Mouse (Mus musculus) CD4-positive helper T cell, adult 2 months (primary cell): ENCODE data around the gene Selplg.
"Not testable (repeated sequence)": the region's sequence is repeated elsewhere in the genome, so short reads cannot be mapped to it uniquely, and the experiment has no call there.

Experiments
- DNase-seq: peaks from one replicate; pipeline ENCODE4 v3.0.0-alpha.2; 2012; ENCODE audit warnings: low read depth, missing footprints, low spot score

The Selplg gene

GRCm38 (mm10) chr5:113791197-113792095 lies 41.0 kb downstream of the Selplg start:
- DNase-seq: no peak

GRCm38 (mm10) chr5:113790453-113791196 lies 41.8 kb downstream of the Selplg start:
- no peak for DNase-seq

- no peak for DNase-seq
Observed at GRCm38 (mm10) chr5:113789075-113789788, 43.2 kb downstream of the Selplg start.

GRCm38 (mm10) chr5:113788645-113789044 lies 43.8 kb downstream of the Selplg start:
- no peak for DNase-seq

GRCm38 (mm10) chr5:113786985-113787384 lies 45.5 kb downstream of the Selplg start:
- peak; percentile 34 for DNase-seq

DNA sequence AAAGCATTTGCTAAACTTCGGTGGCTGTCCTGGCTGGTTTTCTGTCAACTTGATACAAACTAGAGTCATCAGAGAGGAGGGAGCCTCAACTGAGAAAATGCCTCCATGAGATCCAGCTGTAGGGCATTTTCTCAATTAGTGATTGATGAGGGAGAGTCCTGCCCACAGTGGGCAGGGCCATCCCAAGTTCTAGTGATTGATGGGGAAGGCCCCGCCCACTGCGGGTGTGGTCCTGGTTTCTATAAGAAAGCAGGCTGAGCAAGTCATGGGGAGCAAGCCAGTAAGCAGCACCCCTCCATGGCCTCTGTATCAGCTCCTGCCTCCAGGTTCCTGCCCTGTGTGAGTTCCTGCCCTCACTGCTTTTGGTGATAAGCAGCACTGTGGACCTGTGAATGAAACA lies 48.3 kb downstream of the Selplg start:
- not testable (repeated sequence) for DNase-seq

GRCm38 (mm10) chr5:113783581-113784001 lies 48.9 kb downstream of the Selplg start:
- DNase-seq: no peak

DNA sequence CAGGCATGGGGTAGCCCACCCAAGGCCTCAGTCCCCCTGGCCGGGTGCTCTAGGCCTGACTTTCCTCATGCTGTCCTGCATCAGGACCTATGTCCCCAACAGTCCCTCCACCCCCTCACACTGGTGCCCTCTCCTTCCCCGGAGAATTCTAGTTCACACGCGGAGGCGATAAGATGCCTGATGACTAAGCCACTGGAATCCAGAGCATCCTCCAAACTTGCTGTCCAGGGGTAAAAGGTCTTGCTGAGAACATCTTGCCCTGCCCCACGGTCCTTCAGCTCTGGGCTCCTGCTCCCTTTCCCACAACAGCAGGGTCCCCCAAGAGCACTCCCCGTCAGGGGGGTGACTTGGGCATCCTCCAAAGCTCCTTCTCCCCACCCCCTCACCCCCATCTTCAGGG lies 49.8 kb downstream of the Selplg start:
- no peak for DNase-seq

GRCm38 (mm10) chr5:113781875-113782274 lies 50.6 kb downstream of the Selplg start:
- DNase-seq: no peak

DNA sequence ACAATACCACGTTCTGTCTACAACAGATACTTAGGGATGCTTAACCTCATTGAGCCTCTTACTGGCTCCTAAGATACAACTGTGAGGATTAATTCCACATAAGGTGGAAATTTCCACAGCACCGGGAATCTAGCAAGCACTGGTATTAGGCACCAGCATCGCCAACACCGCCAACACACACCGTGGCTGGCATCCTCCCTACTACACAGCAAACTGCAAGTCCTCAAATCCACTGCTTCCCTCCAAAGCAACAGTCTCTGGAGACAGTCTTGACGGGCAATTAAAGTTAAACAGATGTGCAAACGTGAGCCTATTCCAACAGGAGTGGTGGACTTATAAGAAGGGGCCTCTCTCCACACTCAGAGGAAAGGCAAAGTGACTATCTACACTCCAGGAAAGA lies 51.2 kb downstream of the Selplg start:
- no peak for DNase-seq

- no peak for DNase-seq
Observed at GRCm38 (mm10) chr5:113780763-113781162, 51.7 kb downstream of the Selplg start.

- no peak for DNase-seq
Observed at GRCm38 (mm10) chr5:113780082-113780752, 52.2 kb downstream of the Selplg start.

GRCm38 (mm10) chr5:113779569-113779968 lies 52.9 kb downstream of the Selplg start:
- DNase-seq: no peak

DNA sequence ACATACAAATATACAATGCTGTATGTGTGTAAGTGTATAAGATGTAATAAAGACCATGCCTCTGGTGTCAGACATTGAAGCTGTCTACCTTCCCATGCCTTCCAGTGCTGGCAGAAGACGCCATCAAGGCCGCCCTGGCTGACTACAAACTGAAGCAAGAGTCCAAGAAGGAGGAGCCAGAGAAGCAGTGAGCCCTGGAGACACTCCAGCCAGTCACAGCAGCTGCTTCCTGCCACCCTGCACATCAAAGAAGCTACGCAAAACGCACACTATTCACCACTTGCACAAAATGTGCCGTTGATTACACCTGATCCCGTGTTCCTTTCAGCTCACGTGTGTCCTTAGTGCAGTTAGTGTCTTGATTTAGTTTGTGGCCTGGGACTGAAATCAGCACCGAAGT lies 54.7 kb downstream of the Selplg start:
- DNase-seq: not testable (repeated sequence)

DNA sequence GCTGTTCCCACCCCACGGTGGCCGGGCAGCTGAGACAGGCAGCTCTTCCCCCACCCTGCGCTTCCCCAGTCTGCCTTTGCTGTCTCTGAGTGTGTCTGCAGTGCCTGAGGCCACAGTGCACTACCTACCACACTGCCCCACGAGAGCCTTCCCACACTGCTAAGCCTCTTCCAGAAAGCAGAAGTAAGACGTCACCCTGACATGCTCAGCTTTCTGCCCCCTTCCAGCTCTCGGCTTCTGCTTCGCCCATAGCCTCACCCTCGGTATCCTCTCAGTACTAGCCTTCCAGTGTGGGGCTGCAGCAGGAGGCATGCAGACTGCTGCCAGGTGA lies 55.6 kb downstream of the Selplg start:
- DNase-seq: no peak

DNA sequence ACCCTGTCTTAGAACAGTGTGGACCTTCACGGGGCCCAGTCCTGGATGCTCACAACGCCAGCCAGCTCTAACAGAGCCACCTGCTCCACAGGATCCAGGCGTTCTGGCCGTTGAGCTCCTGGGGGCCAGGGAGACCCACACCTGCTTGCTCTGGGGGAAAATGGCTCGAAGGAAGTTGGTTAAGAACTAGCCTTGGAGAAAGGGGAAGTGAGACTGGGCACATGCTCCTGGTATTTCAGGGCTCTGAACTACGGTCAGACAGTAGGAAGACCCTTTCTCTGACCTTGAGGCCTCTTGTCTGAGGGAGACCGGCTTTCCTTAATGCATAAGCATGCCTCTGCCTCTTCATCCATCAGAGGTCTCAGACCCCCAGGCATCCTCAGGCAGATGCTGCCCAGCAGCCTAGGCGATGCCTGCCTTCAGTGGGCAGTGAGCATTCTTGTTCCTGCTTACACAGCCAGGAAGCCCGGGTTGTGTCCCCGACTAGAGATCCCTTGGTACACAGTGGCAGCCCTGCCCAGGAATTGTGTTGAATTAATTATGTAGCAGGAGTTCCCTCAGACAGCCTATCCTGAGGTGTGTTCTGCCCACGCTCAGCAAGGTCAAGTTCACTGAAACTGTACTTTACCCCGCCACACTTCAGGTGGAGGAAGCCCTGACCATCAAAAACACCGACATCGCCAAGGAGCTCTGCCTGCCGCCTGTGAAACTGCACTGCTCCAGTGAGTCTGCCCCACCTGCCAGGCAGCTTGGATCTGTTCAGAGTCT lies 56.1 kb downstream of the Selplg start:
- no peak for DNase-seq

GRCm38 (mm10) chr5:113775585-113775984 lies 56.9 kb downstream of the Selplg start:
- no peak for DNase-seq

DNA sequence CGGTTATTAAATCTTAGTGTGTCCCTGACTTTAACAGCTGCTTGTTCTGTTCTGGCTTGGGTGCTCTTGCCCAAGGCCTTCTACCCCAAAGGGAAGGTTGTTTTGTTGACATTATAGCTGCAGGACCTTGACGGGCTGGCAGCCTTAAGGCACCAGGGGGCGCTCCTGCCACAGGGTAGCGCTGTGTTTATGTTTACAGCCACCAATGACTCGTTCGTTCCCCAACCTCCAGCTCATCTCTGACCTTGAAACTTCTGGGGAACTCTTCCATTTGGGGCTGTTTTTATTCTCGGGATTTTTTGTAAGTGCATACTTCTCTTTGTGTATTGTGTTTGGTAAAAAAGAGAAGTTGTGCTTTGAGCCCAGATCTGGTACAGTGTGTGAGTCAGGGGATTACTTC lies 58.8 kb downstream of the Selplg start:
- peak; percentile 88 for DNase-seq

DNA sequence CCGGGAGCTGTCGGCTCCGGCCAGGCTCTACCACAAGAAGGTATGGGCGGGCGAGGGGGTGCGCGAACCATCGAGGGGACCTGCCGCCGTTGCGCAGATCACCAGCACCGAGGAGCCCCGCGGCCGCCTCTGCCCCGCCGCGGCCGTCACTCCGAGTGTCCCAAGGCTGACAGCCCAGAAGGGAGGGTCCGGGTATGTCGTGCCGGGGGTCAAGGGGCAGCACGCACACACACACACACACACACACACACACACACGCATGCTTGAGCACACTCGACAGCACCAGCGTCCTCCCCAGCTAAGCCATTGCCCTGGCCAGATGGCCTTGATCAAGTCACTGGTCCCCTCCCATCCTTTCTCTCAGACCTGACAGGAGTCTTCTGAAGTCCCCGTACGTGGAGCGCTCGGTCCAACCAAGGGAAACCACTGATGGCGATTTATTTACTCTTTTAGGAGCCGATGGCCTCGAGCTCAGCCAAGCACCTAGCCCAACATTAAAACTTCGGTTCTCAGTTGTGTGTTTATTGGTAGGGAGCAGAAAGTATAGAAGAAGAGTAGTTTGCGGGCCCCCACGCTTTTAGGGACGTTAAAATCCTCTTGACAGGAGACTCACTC lies 59.4 kb downstream of the Selplg start:
- no peak for DNase-seq

DNA sequence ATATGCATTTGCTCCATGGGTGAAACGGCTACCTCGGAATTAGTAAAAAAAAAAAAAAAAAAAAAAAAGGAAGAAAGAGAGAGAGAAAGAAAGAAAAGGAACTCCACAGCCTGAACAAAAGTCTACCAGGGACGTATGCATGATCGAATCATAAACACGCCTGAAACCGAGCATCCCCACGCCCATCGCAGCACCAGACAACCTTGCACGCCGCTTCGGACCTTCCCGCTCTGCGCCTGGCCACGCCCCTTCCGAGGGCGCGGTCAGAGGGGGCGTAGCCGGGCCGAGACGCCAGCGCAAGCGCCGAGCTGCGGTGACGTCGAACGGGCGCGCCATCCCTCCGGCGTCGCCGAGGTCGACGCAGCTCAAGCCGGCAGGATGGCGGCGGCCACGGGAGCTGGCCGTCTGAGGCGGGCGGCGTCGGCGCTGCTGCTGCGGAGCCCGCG lies 60.0 kb downstream of the Selplg start, which contains the start of the genes Sart3 and Iscu:
Sart3 (minus strand) TSS at position 61 of the 446 bp plus-strand sequence.
Iscu (plus strand) TSS at position 299 of the 446 bp plus-strand sequence.
- DNase-seq: peak; percentile 98
